Mouse (Mus musculus) inflammation-experienced regulatory T-cells, adult 6 months (primary cell): ENCODE measurements around the gene Olfr1055. TPM values are rescaled to one million over a fixed set of nuclear protein-coding genes. Genes with fewer than 3 reads are reported as not detected.
"Not testable (repeated sequence)": the region's sequence is repeated elsewhere in the genome, so short reads cannot be mapped to it uniquely, and the experiment has no call there.

Experiments used
- ATAC-seq: one replicate; pipeline ENCODE4 v1.8.0; 2017
- polyA plus RNA-seq, 3 experiments: library from polyadenylated mRNA; unstranded; fragments of 100-300 nt; shearing (Covaris generic); gene quantifications; one replicate each; pipeline ENCODE4 v1.2.1; 2017

Olfr1055 gene
- polyA plus RNA-seq: not detected

GRCm38 (mm10) chr2:86350184-86350583 lies at the start of gene Olfr1055:
TSS of gene Olfr1055 (minus strand) at chr2:86350284.
- ATAC-seq: no peak

DNA sequence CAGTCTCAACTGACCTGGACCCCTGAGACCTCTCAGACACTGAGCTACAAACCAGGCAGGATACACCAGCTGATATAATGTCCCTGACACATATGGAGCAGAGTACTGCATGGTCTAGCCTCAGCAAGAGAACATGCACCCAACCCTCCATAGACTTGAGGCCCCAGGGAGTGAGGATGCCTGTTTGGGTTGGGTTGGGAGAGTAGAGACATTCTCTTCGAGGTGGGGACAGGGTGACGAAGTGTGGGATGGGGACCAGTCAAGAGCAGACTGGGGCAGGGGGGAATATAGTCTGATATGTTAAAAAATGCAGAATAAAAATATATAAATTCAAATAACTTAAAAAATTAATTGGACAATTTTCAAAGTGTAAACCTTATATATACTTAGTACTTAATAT lies 45.0 kb upstream of the Olfr1055 start:
- no peak for ATAC-seq

DNA sequence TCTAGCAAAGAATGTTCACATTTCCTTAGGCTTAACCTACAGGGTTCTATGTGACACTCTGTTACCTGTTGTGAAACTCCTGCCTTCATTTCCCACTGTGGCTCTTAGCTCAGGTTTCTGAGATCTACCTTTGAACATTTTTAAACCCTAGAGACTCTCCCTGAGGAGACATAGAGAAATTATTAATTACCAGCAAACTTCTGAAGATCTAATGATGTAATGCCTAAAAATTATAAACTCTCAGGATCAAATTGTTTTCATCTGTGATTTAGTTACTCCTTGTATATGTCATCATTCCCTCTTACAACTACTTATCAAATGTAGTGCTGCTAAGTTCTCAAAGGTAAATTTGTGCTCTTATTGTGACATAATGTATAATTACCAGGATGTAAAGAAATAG lies 38.4 kb upstream of the Olfr1055 start, which contains the start of gene Olfr1058:
Gene Olfr1058 (minus strand): TSS at position 101 of the 400 bp plus-strand sequence.
- ATAC-seq: not testable (repeated sequence)

DNA sequence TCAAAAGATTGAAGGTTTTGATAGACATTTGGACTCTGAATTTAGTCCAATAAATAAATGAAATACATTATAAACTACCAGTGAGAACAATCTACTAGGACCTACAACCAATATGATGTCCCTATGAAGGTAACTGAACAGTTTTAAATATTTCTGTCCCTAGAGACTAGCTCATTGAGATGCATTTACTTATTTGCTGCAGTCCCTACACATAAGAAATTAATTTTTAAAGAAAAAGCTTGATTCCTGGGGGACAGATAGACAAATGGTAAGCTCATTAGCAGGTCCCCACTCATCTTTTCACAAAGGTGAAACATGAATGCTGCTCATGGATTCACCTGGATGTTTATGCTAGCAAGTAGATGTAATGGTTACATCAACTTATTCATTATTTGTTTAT lies 28.2 kb upstream of the Olfr1055 start, which contains the start of gene Olfr1057:
Gene Olfr1057 (minus strand): TSS at position 101 of the 400 bp plus-strand sequence.
- no peak for ATAC-seq

GRCm38 (mm10) chr2:86366342-86366741 lies 16.3 kb upstream of the Olfr1055 start:
- ATAC-seq: not testable (repeated sequence)

GRCm38 (mm10) chr2:86362369-86362768 lies 12.3 kb upstream of the Olfr1055 start, which contains the start of gene Olfr1056:
TSS of gene Olfr1056 (minus strand) at chr2:86362469.
- no peak for ATAC-seq

- ATAC-seq: not testable (repeated sequence)
Measured at GRCm38 (mm10) chr2:86351751-86352150, 1.7 kb upstream of the Olfr1055 start.

DNA sequence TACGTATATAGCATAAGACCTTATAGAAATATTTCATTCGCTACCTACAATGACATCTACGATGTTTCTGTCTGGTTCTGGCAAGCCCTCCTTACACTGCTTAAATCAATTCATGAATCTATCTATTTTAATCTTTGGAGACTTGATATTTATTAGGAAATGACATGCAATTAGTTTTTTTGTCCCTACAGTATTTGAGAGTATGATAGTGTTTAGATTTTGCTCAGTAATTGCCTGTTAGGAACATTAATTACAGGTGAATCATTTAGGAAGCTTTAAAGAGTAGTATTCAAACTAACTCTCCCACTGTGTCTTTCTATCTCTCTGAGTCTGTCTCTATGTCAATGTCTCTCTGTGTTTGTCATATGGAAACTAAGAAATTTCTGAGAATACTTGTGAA lies 14.8 kb downstream of the Olfr1055 start, which contains the start of gene Olfr1054:
Gene Olfr1054 (minus strand): TSS at position 101 of the 400 bp plus-strand sequence.
- ATAC-seq: no peak

DNA sequence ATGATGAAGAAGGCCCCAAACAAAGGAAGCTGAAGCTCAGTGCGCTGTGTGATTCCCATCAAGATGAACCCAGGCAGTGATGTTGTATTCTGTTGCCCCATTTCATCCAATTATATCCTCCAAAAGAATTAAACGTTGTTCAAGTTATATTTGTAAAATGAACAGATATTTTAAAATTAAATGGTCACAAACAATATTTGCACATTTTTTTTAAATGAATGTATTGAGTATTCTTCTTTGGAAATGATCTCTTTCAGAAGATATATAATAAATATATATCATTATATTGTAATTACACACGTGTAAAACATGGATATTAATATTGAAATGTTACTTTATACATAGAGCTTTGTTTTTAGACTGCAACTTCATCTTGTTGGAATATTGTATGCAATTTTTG lies 34.9 kb downstream of the Olfr1055 start, which contains the start of gene Olfr1053:
Gene Olfr1053 (minus strand): TSS at position 101 of the 400 bp plus-strand sequence.
- no peak for ATAC-seq

Other genes starting within 250 kb of the Olfr1055 start
- gene Olfr1039, start 214.4 kb downstream of the Olfr1055 start, polyA plus RNA-seq: not detected
- not detected for gene Olfr1040, start 203.6 kb downstream of the Olfr1055 start, polyA plus RNA-seq
- not detected for gene Olfr1042, start 188.4 kb downstream of the Olfr1055 start, polyA plus RNA-seq
- not detected for gene Olfr1043, start 182.8 kb downstream of the Olfr1055 start, polyA plus RNA-seq
- gene Olfr1044, start 172.5 kb downstream of the Olfr1055 start, polyA plus RNA-seq: not detected
- not detected for gene Olfr52, start 164.6 kb downstream of the Olfr1055 start, polyA plus RNA-seq
- gene Olfr1045, start 147.3 kb downstream of the Olfr1055 start, polyA plus RNA-seq: not detected
- gene Olfr1046, start 131.0 kb downstream of the Olfr1055 start, polyA plus RNA-seq: not detected
- not detected for gene Olfr1047, start 118.9 kb downstream of the Olfr1055 start, polyA plus RNA-seq
- gene Olfr1048, start 110.0 kb downstream of the Olfr1055 start, polyA plus RNA-seq: not detected
- gene Olfr1049, start 92.0 kb downstream of the Olfr1055 start, polyA plus RNA-seq: not detected
- not detected for gene Olfr1051, start 71.2 kb downstream of the Olfr1055 start, polyA plus RNA-seq
- gene Olfr1052, start 57.8 kb downstream of the Olfr1055 start, polyA plus RNA-seq: under 1 TPM in 1 of 3 experiments, not detected in 2; 0.21 TPM
- not detected for gene Olfr1053, start 35.0 kb downstream of the Olfr1055 start, polyA plus RNA-seq
- not detected for gene Olfr1054, start 14.9 kb downstream of the Olfr1055 start, polyA plus RNA-seq
- gene Olfr1056, start 12.2 kb upstream of the Olfr1055 start, polyA plus RNA-seq: not detected
- not detected for gene Olfr1057, start 28.1 kb upstream of the Olfr1055 start, polyA plus RNA-seq
- gene Olfr1058, start 38.3 kb upstream of the Olfr1055 start, polyA plus RNA-seq: not detected
- not detected for gene Olfr1061, start 63.8 kb upstream of the Olfr1055 start, polyA plus RNA-seq
- gene Olfr1062, start 76.5 kb upstream of the Olfr1055 start, polyA plus RNA-seq: not detected
- gene Olfr1065, start 100.3 kb upstream of the Olfr1055 start, polyA plus RNA-seq: not detected
- not detected for gene Olfr1066, start 106.0 kb upstream of the Olfr1055 start, polyA plus RNA-seq
- not detected for gene Olfr228, start 137.1 kb upstream of the Olfr1055 start, polyA plus RNA-seq
- gene Olfr1076, start 158.2 kb upstream of the Olfr1055 start, polyA plus RNA-seq: not detected
- gene Olfr1079, start 192.2 kb upstream of the Olfr1055 start, polyA plus RNA-seq: not detected
- not detected for gene Olfr1080, start 208.0 kb upstream of the Olfr1055 start, polyA plus RNA-seq
- not detected for gene Olfr1082, start 248.7 kb upstream of the Olfr1055 start, polyA plus RNA-seq